Mouse (Mus musculus) cerebellum, adult 2 months (tissue): ENCODE data around the gene Tmem183a.

Experiments
- CTCF ChIP-seq: fragments of 200-500 bp; IDR thresholded peaks from 2 replicates; pipeline ENCODE4 v1.5.1; 2011; ENCODE audit warnings: low read depth, mild to moderate bottlenecking, control low read depth, low read length, moderate library complexity, borderline replicate concordance; ENCODE audit not compliant: insufficient read depth
- POLR2A ChIP-seq: fragments of 200-500 bp; IDR thresholded peaks from 2 replicates; pipeline ENCODE4 v1.6.1; 2011; ENCODE audit warnings: low read length, control low read depth, borderline replicate concordance; ENCODE audit not compliant: insufficient read depth

DNA sequence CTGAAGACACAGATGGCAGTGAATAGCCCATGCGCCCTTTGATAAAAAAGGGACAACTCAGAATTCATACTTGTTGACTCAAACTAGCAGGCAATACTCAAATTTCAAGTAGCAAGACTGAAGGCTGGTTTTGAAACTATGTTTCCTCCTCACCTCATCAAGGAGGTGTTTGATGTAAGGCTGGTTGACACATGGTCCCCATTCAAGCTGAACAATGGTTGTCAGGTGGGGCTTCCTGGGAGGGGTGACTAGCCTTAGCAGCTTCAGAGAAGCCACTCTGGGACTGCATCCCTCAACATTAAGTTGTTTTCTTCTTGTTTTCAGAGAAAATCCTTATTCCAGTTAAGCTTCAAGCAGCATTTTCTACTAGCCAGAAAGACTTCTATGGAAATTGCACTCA lies 23.9 kb upstream of the Tmem183a start, which contains the start of gene 4933406M09Rik:
- TF ChIP-seq POLR2A (no peak), CTCF (no peak)
